Mouse (Mus musculus) heart, adult 2 months (tissue): ENCODE results near the gene Igf2r. TPM values are rescaled to one million over a fixed set of nuclear protein-coding genes. Genes with fewer than 3 reads are reported as not detected.

Experiments used
- DNase-seq, 2 experiments: peaks; one replicate each; pipeline ENCODE4 v3.0.0; 2021
- H3K27ac ChIP-seq: fragments of 200-600 bp; 2 replicates; pipeline ENCODE4 v1.8.1; 2022
- H3K27me3 ChIP-seq: fragments of 200-500 bp; 2 replicates; pipeline ENCODE4 v1.6.1; 2012; ENCODE audit warnings: mild to moderate bottlenecking, low read length, inconsistent platforms, mixed read lengths; ENCODE audit not compliant: control insufficient read depth, insufficient read depth
- H3K36me3 ChIP-seq: fragments of 200-500 bp; 2 replicates; pipeline ENCODE4 v1.6.1; 2012; ENCODE audit warnings: low read length, inconsistent platforms; ENCODE audit not compliant: control insufficient read depth, insufficient read depth
- H3K4me1 ChIP-seq: fragments of 200-500 bp; 2 replicates; pipeline ENCODE4 v1.6.1; 2011; ENCODE audit warnings: low read length; ENCODE audit not compliant: control insufficient read depth, insufficient read depth
- H3K4me3 ChIP-seq: fragments of 200-600 bp; 2 replicates; pipeline ENCODE4 v1.8.1; 2022
- H3K79me2 ChIP-seq: fragments of 200-500 bp; replicated peaks from 2 replicates; pipeline ENCODE4 v1.6.1; 2012; ENCODE audit warnings: mild to moderate bottlenecking, inconsistent platforms, low read length, moderate library complexity, mixed read lengths; ENCODE audit not compliant: control insufficient read depth, insufficient read depth
- H3K9ac ChIP-seq: fragments of 200-500 bp; 2 replicates; pipeline ENCODE4 v1.6.1; 2012; ENCODE audit warnings: low read depth, mild to moderate bottlenecking, control low read depth, inconsistent platforms, low read length, mixed read lengths
- CTCF ChIP-seq: fragments of 200-600 bp; IDR thresholded peaks from 2 replicates; pipeline ENCODE4 v1.8.1; 2022; ENCODE audit warnings: antibody characterized with exemption, mild to moderate bottlenecking, moderate library complexity
- EP300 ChIP-seq: fragments of 200-500 bp; IDR thresholded peaks from 2 replicates; pipeline ENCODE4 v1.6.1; 2011; ENCODE audit warnings: low read depth, low read length, control low read depth; ENCODE audit not compliant: insufficient read depth
- POLR2A ChIP-seq: fragments of 200-500 bp; IDR thresholded peaks from 2 replicates; pipeline ENCODE4 v1.6.1; 2011; ENCODE audit warnings: mild to moderate bottlenecking, low read depth, low read length, control low read depth; ENCODE audit not compliant: insufficient read depth
- WGBS: fragments of 180-500 bp; shearing (Covaris S2); methylation state at CpG from one replicate; pipeline ENCODE4 v1.1.7; 2018; 5-methylcytosine and 5-hydroxymethylcytosine counted together
- intact Hi-C: fragments of 180-260 bp; cut with DNase I; formaldehyde crosslinking; loops from one replicate; pipeline ENCODE4 v1.15.1; 2025
- polyA plus RNA-seq: library from polyadenylated mRNA; depleted of rRNA; stranded (reverse); fragments of >200 nt; gene quantifications from 2 replicates; pipeline ENCODE4 v1.2.3, GENCODE M21; 2012
- total RNA-seq, 2 experiments: library from RNA; stranded (reverse); gene quantifications; 2 replicates each; pipeline ENCODE4 v1.2.3; 2021

The Igf2r gene
- total and polyA plus RNA-seq, 3 experiments: 34.0 to 116 (median 98.9) TPM

DNA sequence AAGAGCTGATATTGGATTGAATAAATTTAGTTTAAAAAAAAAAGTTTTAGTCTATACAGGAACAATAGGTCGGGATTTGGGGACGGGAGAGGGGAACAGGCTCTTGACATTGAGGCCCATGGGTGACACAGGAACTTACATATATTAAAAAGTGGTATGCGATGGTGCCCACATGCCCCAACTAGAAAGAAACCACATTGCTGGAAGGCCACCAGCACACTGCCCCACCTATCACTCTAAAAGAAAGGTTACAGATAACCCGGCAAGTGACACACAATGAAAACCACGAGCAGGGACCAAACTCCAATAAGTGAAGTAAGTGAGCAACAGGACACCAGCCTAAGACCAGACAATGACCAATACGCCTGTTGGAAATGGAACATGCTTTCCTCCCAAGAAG lies 36.3 kb downstream of the Igf2r start:
- Histone ChIP-seq H3K4me1 (peaks cover 21% of the 10 kb centered on the region), H3K36me3 (peaks cover 15% of the 10 kb centered on the region), H3K79me2 (no peaks in the 10 kb centered on the region), H3K27ac (no peak overlapping the region), H3K4me3 (no peak overlapping the region), H3K27me3 (no peaks in the 10 kb centered on the region), H3K9ac (no peak overlapping the region)
- TF ChIP-seq EP300: no peak
- 70% methylated on average over 6 of the region's 6 CpGs for WGBS
- intact Hi-C loops: no loop called here
- no peak for DNase-seq

DNA sequence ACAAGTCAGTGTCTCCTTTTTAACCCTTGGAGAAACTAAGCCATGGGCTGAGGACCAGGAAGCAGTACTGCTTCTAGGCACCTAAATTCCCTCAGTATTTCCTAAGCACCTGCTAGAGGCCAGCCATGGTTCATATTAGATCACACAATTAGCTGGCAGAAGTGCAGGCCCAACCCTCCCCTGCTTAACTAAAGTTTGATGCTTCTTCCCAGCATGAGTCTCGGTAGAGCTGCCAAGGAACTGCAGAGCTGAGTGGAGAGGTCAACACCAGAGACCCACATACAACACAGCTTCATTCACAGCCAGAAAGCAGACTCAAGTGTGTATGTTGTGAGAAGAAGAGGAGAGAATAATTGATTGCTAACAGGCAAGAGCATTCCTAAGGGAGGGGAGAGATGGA lies 40.9 kb downstream of the Igf2r start:
- TF ChIP-seq EP300: no peak
- no peak for TF ChIP-seq POLR2A
- TF ChIP-seq CTCF: no peak
- no peak overlapping the region for H3K9ac ChIP-seq
- peaks cover 20% of the 10 kb centered on the region for H3K36me3 ChIP-seq
- H3K4me1 ChIP-seq: peaks cover 24% of the 10 kb centered on the region
- no peak overlapping the region for H3K4me3 ChIP-seq
- no peak for DNase-seq
- H3K79me2 ChIP-seq: no peaks in the 10 kb centered on the region
- H3K27me3 ChIP-seq: no peaks in the 10 kb centered on the region
- H3K27ac ChIP-seq: no peak overlapping the region
- 24% methylated on average over 1 of the region's 1 CpGs for WGBS
- intact Hi-C loops: no loop called here

DNA sequence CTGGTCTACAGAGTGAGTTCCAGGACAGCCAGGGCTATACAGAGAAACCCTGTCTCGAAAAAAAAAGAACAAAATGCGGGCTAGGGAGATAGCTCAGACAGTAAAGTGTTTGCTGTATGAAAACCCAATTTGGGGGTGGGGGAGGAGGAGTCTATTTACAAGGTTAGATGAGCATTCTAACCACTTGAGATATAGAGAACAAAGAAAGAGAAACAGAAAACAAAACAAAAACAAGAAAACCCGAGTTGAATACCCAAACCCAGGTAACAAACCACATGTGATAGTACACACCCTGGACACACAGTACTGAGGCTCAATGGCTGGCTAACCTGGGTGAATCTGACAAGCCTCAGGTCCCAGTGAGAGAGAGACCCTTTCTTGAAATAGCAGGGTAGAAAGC lies 41.7 kb downstream of the Igf2r start:
- no peak overlapping the region for H3K27ac ChIP-seq
- no peaks in the 10 kb centered on the region for H3K27me3 ChIP-seq
- H3K9ac ChIP-seq: no peak overlapping the region
- no peak overlapping the region for H3K4me3 ChIP-seq
- DNase-seq: no peak
- H3K36me3 ChIP-seq: peaks cover 22% of the 10 kb centered on the region
- TF ChIP-seq POLR2A: no peak
- TF ChIP-seq CTCF: no peak
- no peak for TF ChIP-seq EP300
- no peaks in the 10 kb centered on the region for H3K79me2 ChIP-seq
- WGBS: 73% methylated on average over 3 of the region's 3 CpGs
- H3K4me1 ChIP-seq: peaks cover 26% of the 10 kb centered on the region
- intact Hi-C loops: loop anchor here (2.0 kb wide), 1 partner anchor 31 kb away; no protein-coding TSS in a partner anchor

DNA sequence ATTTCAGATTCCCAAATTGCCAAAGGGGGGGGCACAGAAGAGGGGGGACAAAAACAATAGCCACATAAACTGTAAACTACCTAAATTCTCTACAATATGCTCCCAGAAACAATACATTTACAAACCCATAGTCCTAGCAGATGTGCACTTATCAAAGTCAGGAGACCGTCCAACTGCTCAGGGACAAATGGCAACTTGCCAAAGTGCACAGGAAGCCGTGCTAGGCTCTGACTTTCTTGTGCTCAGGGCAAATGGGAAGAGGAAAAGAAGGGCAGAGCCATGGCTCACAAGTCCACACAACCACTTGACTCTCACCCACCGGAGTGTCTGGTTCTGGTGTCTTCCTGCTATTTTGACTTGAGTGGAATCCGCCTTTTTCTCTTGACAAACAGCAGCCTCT lies 43.6 kb downstream of the Igf2r start:
- Histone ChIP-seq H3K36me3 (peaks cover 23% of the 10 kb centered on the region), H3K9ac (no peak overlapping the region), H3K4me1 (peaks cover 38% of the 10 kb centered on the region), H3K4me3 (no peak overlapping the region), H3K27ac (peak overlapping the region; percentile 75), H3K27me3 (no peaks in the 10 kb centered on the region), H3K79me2 (no peaks in the 10 kb centered on the region)
- no peak for TF ChIP-seq CTCF
- TF ChIP-seq EP300: peak; percentile 79
- DNase-seq: peak; percentile 65 to 74
- intact Hi-C loops: loop anchor here (2.0 kb wide), 2 partner anchors 13 to 33 kb away; no protein-coding TSS in a partner anchor
- 11% methylated on average over 4 of the region's 4 CpGs for WGBS

DNA sequence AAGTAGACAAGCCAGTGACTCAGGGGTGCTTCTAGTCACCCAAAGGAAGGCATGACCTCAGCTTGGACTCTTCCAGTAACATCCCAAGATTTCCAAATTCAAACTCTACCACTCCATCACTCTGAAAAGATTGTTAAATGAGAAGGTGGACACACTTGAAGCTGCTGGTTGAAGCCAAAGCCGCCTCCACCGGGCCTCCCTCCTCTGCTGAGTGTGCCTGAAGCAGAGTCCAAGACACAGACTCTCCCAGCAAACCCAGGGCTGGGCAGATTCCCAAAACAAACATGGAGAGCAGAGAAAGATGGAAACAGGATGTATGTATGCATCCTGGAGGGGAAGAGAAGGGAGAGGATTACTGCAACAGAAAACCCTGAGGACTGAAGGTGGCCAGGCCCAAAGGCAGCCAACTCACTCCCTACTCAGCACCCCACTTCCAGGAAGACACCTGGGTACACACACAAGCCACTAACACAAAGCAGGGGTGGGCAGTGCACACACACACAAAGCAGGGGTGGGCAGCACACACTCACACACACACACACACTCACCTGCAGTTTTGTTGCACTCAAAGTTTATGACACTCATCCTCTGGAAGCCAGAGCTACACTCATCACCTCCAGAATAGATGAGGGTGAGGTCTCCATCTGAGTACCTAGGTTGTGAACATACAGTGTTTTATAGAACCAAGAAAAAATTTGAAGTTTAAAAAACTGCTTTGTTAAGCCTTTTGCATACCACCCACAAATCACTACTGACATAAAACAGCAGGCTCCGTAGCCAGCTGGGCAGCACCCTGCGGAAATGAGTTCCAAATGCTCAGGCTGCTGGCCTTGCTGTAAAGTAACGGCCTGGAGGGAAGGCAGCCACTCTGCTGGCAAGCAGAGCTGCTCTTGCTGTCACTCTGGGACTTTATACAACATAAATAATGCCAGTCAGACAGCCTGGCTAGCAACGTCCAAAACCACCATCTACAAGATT lies 44.4 kb downstream of the Igf2r start:
- no peaks in the 10 kb centered on the region for H3K79me2 ChIP-seq
- H3K36me3 ChIP-seq: peaks cover 27% of the 10 kb centered on the region
- no peak for TF ChIP-seq CTCF
- TF ChIP-seq EP300: 0 out of 2 replicates have a peak, but pooled peaks have one; percentile 27
- no peak for TF ChIP-seq POLR2A
- no peak overlapping the region for H3K4me3 ChIP-seq
- H3K27me3 ChIP-seq: no peaks in the 10 kb centered on the region
- 14% methylated on average over 6 of the region's 6 CpGs for WGBS
- H3K27ac ChIP-seq: peak overlapping the region; percentile 75
- H3K4me1 ChIP-seq: peaks cover 42% of the 10 kb centered on the region
- intact Hi-C loops: loop anchor here (2.0 kb wide), 1 partner anchor 14 kb away; no protein-coding TSS in a partner anchor
- no peak overlapping the region for H3K9ac ChIP-seq
- peak; percentile 60 to 67 for DNase-seq

DNA sequence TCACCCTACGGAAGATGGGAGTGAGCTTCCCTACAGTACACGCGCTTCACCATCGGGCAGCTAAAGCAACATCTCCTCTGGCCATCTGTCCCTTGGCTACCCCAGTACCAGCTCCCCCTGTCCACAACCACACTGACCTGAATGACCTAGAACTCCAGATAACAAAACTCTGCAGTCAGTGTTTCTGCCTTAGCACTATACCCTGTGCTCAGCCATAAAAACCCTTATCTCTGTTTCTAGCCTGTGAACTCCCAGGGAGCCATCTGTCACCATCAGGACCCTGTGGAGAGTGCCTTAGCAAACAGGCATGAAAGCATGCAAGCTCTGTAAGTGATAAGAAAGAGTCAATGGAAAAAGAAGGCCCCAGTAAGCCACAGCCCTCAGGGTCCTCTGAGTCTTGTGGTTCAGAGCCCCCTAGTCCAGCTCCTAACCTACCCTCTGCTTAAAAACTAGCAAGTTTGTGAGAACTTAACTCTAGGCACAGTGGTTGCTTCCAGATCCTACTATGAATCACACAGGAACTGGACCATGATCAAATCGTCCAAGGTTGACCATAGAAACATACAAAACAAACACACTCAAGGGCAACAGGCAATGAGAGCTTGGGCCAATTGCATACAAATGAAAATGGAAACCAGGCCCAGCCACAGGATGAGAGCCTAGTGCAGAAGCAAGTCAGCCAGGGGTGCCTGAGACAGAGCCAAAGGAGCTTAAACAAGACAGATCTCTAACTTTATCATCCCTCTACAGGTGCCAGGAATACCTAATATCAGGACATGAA lies 45.3 kb downstream of the Igf2r start:
- peak in 1 of 2 experiments; percentile 70 for DNase-seq
- WGBS: 50% methylated on average over 5 of the region's 5 CpGs
- H3K9ac ChIP-seq: no peak overlapping the region; the same call in 1 of the 2 replicates
- H3K4me1 ChIP-seq: peaks cover 44% of the 10 kb centered on the region
- H3K36me3 ChIP-seq: peaks cover 27% of the 10 kb centered on the region
- peak overlapping the region; percentile 75 for H3K27ac ChIP-seq
- H3K4me3 ChIP-seq: no peak overlapping the region
- no peaks in the 10 kb centered on the region for H3K79me2 ChIP-seq
- intact Hi-C loops: loop anchor here (2.0 kb wide), 1 partner anchor 15 kb away; no protein-coding TSS in a partner anchor
- no peak for TF ChIP-seq CTCF
- TF ChIP-seq EP300: no peak
- no peak for TF ChIP-seq POLR2A
- H3K27me3 ChIP-seq: no peaks in the 10 kb centered on the region
